27 mouse cellular contexts compared by ENCODE assay signal in the genomic region with DNA sequence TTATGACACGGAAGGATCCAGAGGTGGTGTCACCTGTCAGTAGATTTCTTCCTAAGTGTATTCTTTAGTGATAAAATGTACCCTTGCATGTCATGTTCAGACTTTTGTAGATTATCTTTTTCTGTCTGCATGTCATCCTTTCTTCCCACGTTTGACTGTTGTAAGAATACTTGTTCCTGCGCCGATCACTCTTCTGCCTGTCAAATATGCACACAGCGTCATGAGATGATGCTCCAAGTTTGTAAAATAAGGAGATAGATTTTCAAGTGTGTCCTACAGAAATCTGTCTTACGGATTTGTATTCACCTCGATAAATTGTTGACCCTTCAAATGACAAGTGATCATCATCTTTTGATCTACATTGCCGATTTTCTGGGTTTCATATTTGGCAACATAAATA.
DNase-seq lines count a peak whose midpoint lies in the region; ATAC-seq and TF ChIP-seq lines count a peak whose summit lies in the region.
"Had no signal": no experiment of that assay in that cellular context is flagged by ENCODE, and none has a peak within 500 bp of the region (broad histone marks: within the 10 kb centered on the region; RNA-seq: fewer than 3 reads in every experiment).

No protein-coding gene starts in this region.

- H3K4me1 ChIP-seq in cerebellum, adult 2 months (ENCODE audit: control insufficient read depth, insufficient read depth, low read length): peaks cover 7% of the 10 kb centered on the region; the same call in 1 of the 2 replicates
- peaks cover 22% of the 10 kb centered on the region for H3K4me1 ChIP-seq in hindbrain, embryonic 15.5 days (replicated peaks)
- peaks cover 2% of the 10 kb centered on the region; the same call in 1 of the 2 replicates for H3K4me1 ChIP-seq in hindbrain, embryonic 11.5 days (replicated peaks; ENCODE audit: control insufficient read depth, insufficient read depth, low read length)
- peaks cover 16% of the 10 kb centered on the region for H3K4me1 ChIP-seq in limb, embryonic 11.5 days (ENCODE audit: control insufficient read depth, insufficient read depth, low read length)
- peaks cover 38% of the 10 kb centered on the region for H3K4me1 ChIP-seq in limb, embryonic 10.5 days

- intact Hi-C loops in gastrocnemius, adult 2 months (cut with DNase I): no loop called here
- intact Hi-C loops in gastrocnemius, postnatal 36 days (cut with DNase I): no loop called here

- WGBS in cerebellum, adult 2 months: 11% methylated on average over 8 of the region's 8 CpGs
- WGBS in hindbrain, embryonic 15.5 days: 90% methylated on average over 8 of the region's 8 CpGs
- WGBS in hindbrain, embryonic 11.5 days: 87% methylated on average over 8 of the region's 8 CpGs
- WGBS in limb, embryonic 11.5 days: 90% methylated on average over 8 of the region's 8 CpGs
- WGBS in limb, embryonic 10.5 days: 93% methylated on average over 8 of the region's 8 CpGs

- DNase-seq in cerebellum, adult 2 months: peak in 1 of 2 experiments; percentile 46
- DNase-seq in cerebellum, postnatal 25 days: no peak
- DNase-seq in gastrocnemius, adult 2 months: no peak
- no peak for DNase-seq in gastrocnemius, postnatal 36 days
- no peak for DNase-seq in hindbrain, embryonic 11.5 days (ENCODE audit: low spot score)
- DNase-seq in limb, embryonic 11.5 days (ENCODE audit: low spot score): peak; percentile 11
- DNase-seq in limb, embryonic 10.5 days (ENCODE audit: low spot score): no peak
- DNase-seq: adrenal gland, adult 8-10 months; gastrocnemius, postnatal 14 days; heart, postnatal 36 days; kidney, adult 11 months; kidney, postnatal 25 days; right cerebral cortex, postnatal 4 days; thymus, adult 18-20 months; thymus, postnatal 25 days had no signal

- H3K9me3 ChIP-seq in hindbrain, embryonic 15.5 days: no peaks in the 10 kb centered on the region
- no peaks in the 10 kb centered on the region for H3K9me3 ChIP-seq in hindbrain, embryonic 11.5 days (ENCODE audit: control insufficient read depth, low read length)
- no peaks in the 10 kb centered on the region for H3K9me3 ChIP-seq in limb, embryonic 11.5 days (ENCODE audit: control insufficient read depth, low read length)
- no peaks in the 10 kb centered on the region for H3K9me3 ChIP-seq in limb, embryonic 10.5 days (replicated peaks)
- H3K9me3 ChIP-seq: embryonic facial prominence, embryonic 13.5 days; heart, embryonic 15.5 days; kidney, embryonic 15.5 days; limb, embryonic 12.5 days; liver, embryonic 15.5 days; lung, embryonic 15.5 days; midbrain, embryonic 12.5 days; neural tube, embryonic 13.5 days had no signal

- TF ChIP-seq CTCF in cerebellum, adult 2 months (IDR thresholded peaks at IDR 0.05; ENCODE audit: borderline replicate concordance, insufficient read depth, low read depth, low read length): no peak
- no peak for TF ChIP-seq CTCF in gastrocnemius, adult 2 months (IDR thresholded peaks at IDR 0.05)

- H3K36me3 ChIP-seq in hindbrain, embryonic 15.5 days: no peaks in the 10 kb centered on the region
- no peaks in the 10 kb centered on the region for H3K36me3 ChIP-seq in hindbrain, embryonic 11.5 days (ENCODE audit: control insufficient read depth, insufficient read depth, low read length)
- no peaks in the 10 kb centered on the region for H3K36me3 ChIP-seq in limb, embryonic 11.5 days (ENCODE audit: control insufficient read depth, insufficient read depth, low read length)
- H3K36me3 ChIP-seq in limb, embryonic 10.5 days: no peaks in the 10 kb centered on the region
- H3K36me3 ChIP-seq: embryonic facial prominence, embryonic 13.5 days; G1E; heart, embryonic 15.5 days; kidney, embryonic 15.5 days; limb, embryonic 12.5 days; liver, embryonic 15.5 days; lung, embryonic 15.5 days; midbrain, embryonic 12.5 days; neural tube, embryonic 13.5 days had no signal

- H3K9ac ChIP-seq in hindbrain, embryonic 15.5 days: peak overlapping the region; percentile 10; the same call in 1 of the 2 replicates
- no peak overlapping the region for H3K9ac ChIP-seq in hindbrain, embryonic 11.5 days (ENCODE audit: low read depth, low read length)
- H3K9ac ChIP-seq in limb, embryonic 11.5 days (ENCODE audit: low read length): no peak overlapping the region
- H3K9ac ChIP-seq: embryonic facial prominence, embryonic 13.5 days; heart, embryonic 15.5 days; kidney, embryonic 15.5 days; limb, embryonic 12.5 days; liver, embryonic 15.5 days; midbrain, embryonic 12.5 days; neural tube, embryonic 13.5 days had no signal

- no peak for TF ChIP-seq POLR2A in cerebellum, adult 2 months (IDR thresholded peaks at IDR 0.05; ENCODE audit: borderline replicate concordance, insufficient read depth, low read length)

- H3K4me3 ChIP-seq in cerebellum, adult 2 months (replicated peaks; ENCODE audit: insufficient read depth, low read depth, low read length): peak overlapping the region; percentile 26
- no peak overlapping the region for H3K4me3 ChIP-seq in gastrocnemius, adult 2 months
- no peak overlapping the region for H3K4me3 ChIP-seq in hindbrain, embryonic 15.5 days
- H3K4me3 ChIP-seq in hindbrain, embryonic 11.5 days (ENCODE audit: low read depth, low read length): no peak overlapping the region
- H3K4me3 ChIP-seq in limb, embryonic 11.5 days (ENCODE audit: low read depth, low read length): no peak overlapping the region
- H3K4me3 ChIP-seq in limb, embryonic 10.5 days: no peak overlapping the region
- H3K4me3 ChIP-seq: embryonic facial prominence, embryonic 13.5 days; heart, embryonic 15.5 days; kidney, embryonic 15.5 days; limb, embryonic 12.5 days; liver, embryonic 15.5 days; lung, embryonic 15.5 days; midbrain, embryonic 12.5 days; neural tube, embryonic 13.5 days had no signal

- H3K4me2 ChIP-seq in hindbrain, embryonic 15.5 days: no peak overlapping the region
- H3K4me2 ChIP-seq in hindbrain, embryonic 11.5 days (replicated peaks; ENCODE audit: low read depth, low read length): no peak overlapping the region
- no peak overlapping the region for H3K4me2 ChIP-seq in limb, embryonic 11.5 days (ENCODE audit: low read depth, severe bottlenecking)
- H3K4me2 ChIP-seq: embryonic facial prominence, embryonic 13.5 days; kidney, embryonic 15.5 days; limb, embryonic 12.5 days; liver, embryonic 15.5 days; midbrain, embryonic 12.5 days had no signal

- no peaks in the 10 kb centered on the region for H3K27me3 ChIP-seq in cerebellum, adult 2 months (ENCODE audit: control insufficient read depth, insufficient read depth, low read length)
- H3K27me3 ChIP-seq in hindbrain, embryonic 15.5 days: no peaks in the 10 kb centered on the region
- H3K27me3 ChIP-seq in hindbrain, embryonic 11.5 days (ENCODE audit: control insufficient read depth, insufficient read depth, low read length): no peaks in the 10 kb centered on the region
- H3K27me3 ChIP-seq in limb, embryonic 11.5 days (ENCODE audit: control insufficient read depth, insufficient read depth, low read length): no peaks in the 10 kb centered on the region
- no peaks in the 10 kb centered on the region for H3K27me3 ChIP-seq in limb, embryonic 10.5 days (ENCODE audit: low read depth, poor library complexity, severe bottlenecking)
- H3K27me3 ChIP-seq: embryonic facial prominence, embryonic 13.5 days; heart, embryonic 15.5 days; limb, embryonic 12.5 days; lung, embryonic 15.5 days; midbrain, embryonic 12.5 days; neural tube, embryonic 13.5 days had no signal

- H3K27ac ChIP-seq in cerebellum, adult 2 months (ENCODE audit: insufficient read depth, low read length): peak overlapping the region; percentile 35; the same call in 1 of the 2 replicates
- peak overlapping the region; percentile 94; the same call in 1 of the 2 replicates for H3K27ac ChIP-seq in gastrocnemius, adult 2 months
- H3K27ac ChIP-seq in hindbrain, embryonic 15.5 days (replicated peaks): no peak overlapping the region
- no peak overlapping the region for H3K27ac ChIP-seq in hindbrain, embryonic 11.5 days (ENCODE audit: low read depth, low read length)
- H3K27ac ChIP-seq in limb, embryonic 11.5 days (replicated peaks; ENCODE audit: low read depth, low read length): no peak overlapping the region
- no peak overlapping the region for H3K27ac ChIP-seq in limb, embryonic 10.5 days
- H3K27ac ChIP-seq: embryonic facial prominence, embryonic 13.5 days; heart, embryonic 15.5 days; kidney, embryonic 15.5 days; limb, embryonic 12.5 days; liver, embryonic 15.5 days; midbrain, embryonic 12.5 days; neural tube, embryonic 13.5 days; stomach, postnatal 0 days had no signal

- ATAC-seq in hindbrain, embryonic 15.5 days (ENCODE audit: low FRiP score, low read depth): no peak
- no peak for ATAC-seq in hindbrain, embryonic 11.5 days (ENCODE audit: low FRiP score)
- ATAC-seq in limb, embryonic 11.5 days (ENCODE audit: insufficient number of reproducible peaks, low FRiP score, low TSS enrichment, low read depth): no peak
- ATAC-seq: inflammation-experienced regulatory T-cells, adult 6 months had no signal

Comparison
In these comparisons a context has a peak if more than half of its experiments do, and no peak if none do; other contexts are left out.
1. H3K27ac ChIP-seq: peak in cerebellum, adult 2 months (single experiment) and gastrocnemius, adult 2 months (single experiment); none in hindbrain, embryonic 15.5 days (single experiment), hindbrain, embryonic 11.5 days (single experiment), limb, embryonic 11.5 days (single experiment) and limb, embryonic 10.5 days (single experiment).